Mouse (Mus musculus): Measurements from ENCODE around the gene Lrba. TPM values are rescaled to one million over a fixed set of nuclear protein-coding genes. Genes with fewer than 3 reads are reported as not detected.
A peak's percentile ranks its signal among the peaks of the same experiment; 100 is the strongest.

The Lrba gene
- total RNA-seq, 2 experiments from 2014 or later, result 28.8 to 32.7 TPM

DNA sequence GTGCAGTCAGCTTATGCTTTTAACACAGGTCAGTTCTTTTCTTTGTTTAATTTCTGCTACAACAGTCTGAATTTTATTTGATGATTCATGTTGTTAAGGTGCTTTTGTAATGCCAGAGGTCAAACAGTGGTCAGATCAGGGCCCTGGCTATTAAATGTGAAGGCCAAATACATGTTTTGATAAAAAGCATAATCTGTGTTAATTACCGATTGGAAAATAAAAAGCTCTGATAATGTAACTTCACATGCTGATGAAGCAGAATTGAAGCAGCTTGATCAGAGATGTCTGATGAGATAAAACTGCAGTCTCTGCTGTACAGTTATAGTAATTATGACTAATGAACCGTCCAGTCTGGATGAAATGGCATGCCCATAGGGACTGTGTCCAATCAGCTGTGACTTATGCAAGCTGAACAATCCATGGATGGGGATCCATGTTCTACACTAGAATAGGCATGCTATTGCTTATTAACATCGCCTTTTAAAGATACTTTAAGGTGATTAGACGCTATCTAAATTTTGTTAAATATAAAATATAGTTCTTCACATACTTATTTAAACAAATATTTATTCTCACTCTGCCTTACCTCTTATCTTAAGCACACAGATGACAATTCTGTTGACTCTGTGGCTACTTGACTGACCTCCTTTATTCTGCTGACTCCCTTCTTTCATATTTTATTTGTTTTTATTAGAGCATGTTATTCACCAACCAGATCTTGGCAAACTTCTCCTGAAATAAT is 336.0 kb downstream of the Lrba start:
- TF ChIP-seq CTCF (conservative IDR thresholded peaks at IDR 0.05), result no peak
- no peak for DNase-seq (ENCODE audit: low spot score in 2 of 2)
- H3K27ac ChIP-seq, result no peak overlapping the region
- no peak overlapping the region for H3K4me3 ChIP-seq

DNA sequence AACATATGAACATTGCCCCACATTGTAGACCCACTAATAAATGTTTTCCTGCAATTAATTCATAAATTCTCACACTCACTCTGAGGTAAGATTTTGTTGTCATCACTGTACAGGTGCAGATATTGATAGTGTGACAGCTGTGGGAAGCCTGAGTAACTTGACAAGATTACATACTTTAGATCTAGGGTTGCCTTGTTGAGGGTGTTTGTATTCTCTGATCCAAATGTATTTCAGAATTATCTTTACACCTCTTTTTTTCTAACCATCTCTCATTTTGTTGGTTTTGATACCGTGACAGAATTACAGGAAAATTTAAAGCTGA is 336.5 kb downstream of the Lrba start:
- no peak for DNase-seq (ENCODE audit: low spot score in 2 of 2)
- Histone ChIP-seq H3K4me3 (no peak overlapping the region), H3K27ac (no peak overlapping the region)
- no peak for TF ChIP-seq CTCF (conservative IDR thresholded peaks at IDR 0.05)

- no peak for TF ChIP-seq CTCF (conservative IDR thresholded peaks at IDR 0.05)
- DNase-seq (ENCODE audit: low spot score in 2 of 2), result no peak
- Histone ChIP-seq H3K4me3 (no peak overlapping the region), H3K27ac (no peak overlapping the region)
Observed at GRCm38 (mm10) chr3:86561396-86561795, 336.9 kb downstream of the Lrba start.

- Histone ChIP-seq H3K4me3 (no peak overlapping the region), H3K27ac (no peak overlapping the region)
- no peak for DNase-seq (ENCODE audit: low spot score in 2 of 2)
- no peak for TF ChIP-seq CTCF (conservative IDR thresholded peaks at IDR 0.05)
Observed at GRCm38 (mm10) chr3:86567312-86567711, 342.8 kb downstream of the Lrba start.

DNA sequence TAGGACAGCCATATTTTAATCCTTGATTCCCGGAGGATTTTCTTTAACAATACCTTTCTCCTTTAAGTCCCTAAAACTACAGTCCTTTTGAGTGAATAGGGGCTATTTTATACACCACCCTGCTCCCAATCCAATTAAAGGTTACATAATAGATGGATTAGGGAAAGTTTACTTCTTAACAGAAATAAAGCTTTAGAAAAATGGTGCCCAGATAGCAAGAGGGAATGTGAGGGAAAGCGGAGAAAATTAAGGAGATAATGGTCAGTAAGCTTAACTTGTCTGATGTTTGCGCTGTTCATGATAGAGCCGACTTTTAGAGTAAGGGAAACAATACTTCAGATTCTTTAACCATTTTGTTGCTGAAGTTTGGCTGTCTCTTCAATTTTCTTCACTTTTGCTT is 347.0 kb downstream of the Lrba start:
- no peak for DNase-seq (ENCODE audit: low spot score in 2 of 2)
- H3K4me3 ChIP-seq, result no peak overlapping the region
- no peak for TF ChIP-seq CTCF (conservative IDR thresholded peaks at IDR 0.05)
- no peak overlapping the region for H3K27ac ChIP-seq

- Histone ChIP-seq H3K4me3 (no peak overlapping the region), H3K27ac (no peak overlapping the region)
- DNase-seq (ENCODE audit: low spot score in 2 of 2), result no peak
- no peak for TF ChIP-seq CTCF (conservative IDR thresholded peaks at IDR 0.05)
Observed at GRCm38 (mm10) chr3:86572519-86573244, 348.2 kb downstream of the Lrba start.

GRCm38 (mm10) chr3:86575312-86575711 is 350.8 kb downstream of the Lrba start:
- Histone ChIP-seq H3K27ac (no peak overlapping the region), H3K4me3 (no peak overlapping the region)
- TF ChIP-seq CTCF (conservative IDR thresholded peaks at IDR 0.05), result no peak
- DNase-seq (ENCODE audit: low spot score in 2 of 2), result no peak

DNA sequence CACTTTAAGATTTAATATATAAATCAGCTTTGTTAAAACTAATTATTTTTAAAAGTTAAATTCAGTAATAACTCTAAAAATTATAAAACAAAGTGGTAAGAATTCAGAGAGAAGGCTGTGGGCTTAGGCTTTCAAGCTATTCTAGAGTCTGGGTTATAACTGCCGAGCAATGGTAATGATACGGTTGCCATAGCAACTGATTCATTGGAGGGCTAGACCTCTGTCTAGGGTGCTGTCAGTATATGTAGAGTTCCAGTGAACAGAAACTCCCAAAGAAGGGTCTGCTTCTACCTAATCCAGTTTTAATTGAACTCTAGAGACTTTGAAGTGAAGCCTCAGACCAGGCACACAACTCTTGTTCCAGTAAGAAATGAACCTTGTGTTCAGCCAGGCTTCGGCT is 377.8 kb downstream of the Lrba start:
- DNase-seq (ENCODE audit: low spot score in 2 of 2), result no peak
- H3K27ac ChIP-seq, result no peak overlapping the region
- H3K4me3 ChIP-seq, result no peak overlapping the region
- TF ChIP-seq CTCF (conservative IDR thresholded peaks at IDR 0.05), result no peak

GRCm38 (mm10) chr3:86605775-86606174 is 381.3 kb downstream of the Lrba start:
- TF ChIP-seq CTCF (conservative IDR thresholded peaks at IDR 0.05), result no peak

DNA sequence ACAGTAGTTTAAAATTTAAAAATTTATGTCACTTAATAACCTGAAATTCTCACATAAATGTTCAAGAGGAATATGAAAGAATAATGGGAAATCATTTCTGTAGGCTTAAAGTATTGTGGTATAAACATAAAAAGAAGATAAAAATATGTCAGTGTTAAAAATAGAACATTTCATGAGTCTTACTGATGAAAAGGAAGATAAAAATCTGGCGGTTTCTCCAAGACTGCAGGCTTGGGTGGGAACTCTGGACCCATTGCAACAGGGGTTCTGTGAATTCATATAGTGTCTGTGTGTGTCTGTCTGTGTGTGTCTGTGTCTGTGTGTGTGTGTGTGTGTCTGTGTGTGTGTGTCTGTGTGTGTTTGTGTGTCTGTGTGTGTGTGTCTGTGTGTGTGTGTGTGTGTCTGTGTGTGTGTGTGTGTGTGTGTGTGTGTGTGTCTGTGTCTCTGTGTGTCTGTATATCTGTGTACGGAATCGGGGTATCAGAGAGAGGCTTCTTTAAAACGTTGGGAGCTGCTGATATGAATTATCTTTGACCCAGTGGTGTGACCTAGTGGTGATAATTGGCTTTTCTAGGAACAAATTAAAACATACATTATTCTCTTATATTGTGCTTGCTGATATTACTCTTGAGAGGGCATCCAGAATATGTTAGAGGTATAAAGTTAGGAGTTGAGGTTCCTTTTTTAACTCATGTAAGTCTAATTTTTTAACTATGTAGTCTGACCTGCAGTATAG is 402.7 kb downstream of the Lrba start:
- DNase-seq (ENCODE audit: low spot score in 2 of 2), result no peak
- H3K27ac ChIP-seq, result no peak overlapping the region
- no peak overlapping the region for H3K4me3 ChIP-seq
- no peak for TF ChIP-seq CTCF (conservative IDR thresholded peaks at IDR 0.05)

More at GRCm38 (mm10) chr3:86605775-86606174, 381.3 kb downstream of the Lrba start:
- Histone ChIP-seq H3K4me3 (no peak overlapping the region), H3K27ac (no peak overlapping the region)
- DNase-seq (ENCODE audit: low spot score in 2 of 2), result no peak

DNA sequence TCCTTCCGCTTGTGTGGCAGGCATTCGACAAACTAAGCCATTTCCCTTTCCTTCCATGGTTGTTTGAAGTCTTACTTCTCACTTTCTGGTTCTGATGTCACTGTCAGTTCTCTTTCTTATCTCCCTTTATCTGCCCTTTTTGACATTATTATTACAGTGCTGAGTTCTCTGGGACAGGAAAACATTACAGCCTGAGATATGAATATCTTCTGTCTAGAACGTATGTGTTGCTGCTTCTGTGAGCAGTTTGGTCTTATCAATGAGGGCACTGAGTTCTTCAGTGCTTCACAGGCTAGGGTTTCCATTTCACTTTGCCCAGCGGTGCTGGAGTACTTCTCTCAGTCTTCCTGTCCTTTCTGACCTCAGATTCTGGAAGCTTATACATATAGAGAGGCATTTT is 404.9 kb downstream of the Lrba start:
- H3K27ac ChIP-seq, result no peak overlapping the region
- TF ChIP-seq CTCF (conservative IDR thresholded peaks at IDR 0.05), result no peak
- DNase-seq (ENCODE audit: low spot score in 2 of 2), result no peak
- H3K4me3 ChIP-seq, result no peak overlapping the region

DNA sequence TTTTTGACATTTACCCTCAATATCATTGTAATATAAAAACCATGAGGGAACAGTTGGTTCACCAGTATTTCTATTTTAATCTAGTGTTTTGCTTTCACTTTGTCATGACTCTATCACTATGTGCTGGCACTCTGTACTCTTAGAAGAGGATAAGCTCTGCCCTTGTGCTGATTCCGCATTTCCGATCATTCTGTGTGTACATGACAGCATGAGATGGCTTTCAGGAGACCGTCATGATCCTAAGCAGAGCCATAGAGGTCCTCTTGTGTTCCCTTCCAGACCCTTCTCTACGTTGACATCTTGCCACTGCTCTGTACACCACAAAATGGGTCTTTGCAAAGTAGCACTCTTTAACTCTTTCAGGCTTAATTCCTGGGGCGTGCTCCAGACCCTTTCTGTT is 411.0 kb downstream of the Lrba start:
- TF ChIP-seq CTCF (conservative IDR thresholded peaks at IDR 0.05), result no peak
- DNase-seq (ENCODE audit: low spot score in 2 of 2), result no peak
- H3K27ac ChIP-seq, result peak overlapping the region; percentile 60
- peak overlapping the region; percentile 26; the same call in 1 of the 2 replicates for H3K4me3 ChIP-seq

DNA sequence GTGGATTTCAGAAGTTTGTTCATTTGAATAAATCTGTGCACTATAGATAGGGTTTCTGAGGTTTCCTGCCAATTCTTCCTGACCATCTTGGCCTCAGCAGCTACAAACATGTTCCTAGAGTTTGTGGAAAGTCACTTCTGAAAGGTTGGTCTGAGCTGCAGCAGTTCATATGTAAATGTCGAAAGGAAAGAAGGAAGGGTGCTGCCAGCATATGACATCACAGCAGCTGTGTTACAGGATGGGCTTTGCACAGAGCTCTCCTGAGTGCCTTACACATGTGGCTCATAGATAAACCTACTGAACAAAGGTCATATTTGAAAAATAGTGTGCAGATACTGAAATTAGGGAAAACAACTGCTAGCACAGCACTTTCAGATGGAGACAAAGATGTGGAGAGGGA is 411.5 kb downstream of the Lrba start:
- DNase-seq (ENCODE audit: low spot score in 2 of 2), result no peak
- no peak for TF ChIP-seq CTCF (conservative IDR thresholded peaks at IDR 0.05)
- H3K4me3 ChIP-seq, result no peak overlapping the region
- peak overlapping the region; percentile 60 for H3K27ac ChIP-seq

All from layer of hippocampus, adult 2 months (tissue).